Mouse (Mus musculus): ENCODE measurements at regions not wholly inside any gene's neighbourhood (a gene's known extent, or its start where the extent isn't known, plus 50 kb on each side); places are given as distances from the start of the nearest gene placed in this dataset.

DNA sequence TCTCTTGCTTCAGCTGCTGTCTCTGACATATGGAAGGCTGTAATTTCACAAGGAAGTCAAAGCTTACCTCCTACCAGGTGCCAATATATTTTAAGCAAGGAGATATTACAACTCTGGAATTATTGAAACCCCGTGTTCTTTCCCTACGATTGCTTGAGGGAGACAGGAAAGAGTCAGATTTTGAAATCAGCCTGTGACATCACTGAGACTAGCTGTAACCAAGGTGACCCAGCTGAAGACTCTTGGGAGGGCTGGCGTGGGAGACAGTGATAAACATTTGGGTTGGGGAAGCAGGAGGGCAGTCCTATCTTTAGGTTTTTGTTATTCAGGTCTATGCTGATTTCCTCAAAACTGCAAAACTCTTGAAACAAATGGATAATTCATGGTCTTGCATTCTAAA lies 518.4 kb upstream of the Id2 start:
- DNase-seq (ENCODE audit: low spot score in 2 of 2), result no peak

DNA sequence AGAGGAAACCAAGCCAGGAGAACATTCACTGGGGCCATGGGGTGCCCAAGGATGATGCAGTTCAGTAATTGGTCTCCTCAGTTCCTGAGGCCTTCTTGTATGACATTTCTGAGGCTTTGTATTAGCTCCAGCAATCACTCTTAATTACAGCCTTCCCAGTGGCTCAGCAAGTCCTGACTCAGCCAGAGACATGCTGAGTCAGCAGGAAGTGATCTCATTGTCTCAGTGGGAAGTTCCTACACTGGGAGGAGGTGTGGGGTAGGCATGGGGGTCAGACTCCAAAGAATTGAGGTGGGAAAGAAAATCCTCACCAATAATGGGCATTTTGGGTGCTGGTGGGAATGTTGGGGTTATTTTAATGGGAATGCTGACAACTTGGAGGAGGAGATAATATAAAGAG lies 516.5 kb upstream of the Id2 start:
- no peak for DNase-seq (ENCODE audit: low spot score in 2 of 2)

DNA sequence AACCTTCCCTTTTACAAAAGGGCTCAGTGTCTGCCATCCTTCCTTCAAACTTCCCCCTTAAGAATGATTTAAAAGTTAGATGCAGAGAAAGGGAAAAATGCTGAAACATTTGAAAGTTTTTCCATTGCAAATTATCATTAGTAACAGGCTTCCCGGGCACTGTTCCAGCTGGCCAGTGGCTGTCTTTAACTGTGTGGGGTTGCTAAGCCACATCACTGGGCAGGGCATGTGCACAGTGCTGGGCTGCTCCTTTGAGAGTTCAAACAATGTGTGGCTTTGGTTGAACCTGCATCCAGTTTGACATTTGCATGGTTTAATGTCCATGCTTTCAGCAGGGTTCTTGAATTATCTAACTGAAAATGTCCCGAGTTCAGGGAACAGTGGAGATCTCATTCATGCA lies 512.1 kb upstream of the Id2 start:
- DNase-seq (ENCODE audit: low spot score in 2 of 2), result peak; percentile 17 to 37

DNA sequence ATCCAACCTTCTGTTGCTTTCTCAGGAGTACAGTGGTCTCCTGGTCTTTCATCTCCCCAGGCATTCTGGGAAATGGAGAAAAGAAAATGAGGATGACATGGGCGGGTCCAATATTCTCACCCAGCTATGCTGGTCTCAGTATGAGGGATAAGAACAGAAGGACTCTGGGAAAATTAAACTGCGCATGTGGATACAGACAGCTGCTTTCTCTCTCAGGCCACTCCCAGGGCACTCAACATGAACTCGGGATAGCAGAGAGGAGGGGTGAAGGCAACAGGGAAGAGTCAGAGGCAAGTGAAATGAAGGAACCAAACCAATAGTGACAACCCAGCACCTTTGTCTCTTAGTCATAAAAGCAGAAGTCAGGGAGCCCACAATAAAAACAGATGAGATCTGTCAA lies 508.5 kb upstream of the Id2 start:
- DNase-seq (ENCODE audit: low spot score in 2 of 2), result peak; percentile 15 to 20

DNA sequence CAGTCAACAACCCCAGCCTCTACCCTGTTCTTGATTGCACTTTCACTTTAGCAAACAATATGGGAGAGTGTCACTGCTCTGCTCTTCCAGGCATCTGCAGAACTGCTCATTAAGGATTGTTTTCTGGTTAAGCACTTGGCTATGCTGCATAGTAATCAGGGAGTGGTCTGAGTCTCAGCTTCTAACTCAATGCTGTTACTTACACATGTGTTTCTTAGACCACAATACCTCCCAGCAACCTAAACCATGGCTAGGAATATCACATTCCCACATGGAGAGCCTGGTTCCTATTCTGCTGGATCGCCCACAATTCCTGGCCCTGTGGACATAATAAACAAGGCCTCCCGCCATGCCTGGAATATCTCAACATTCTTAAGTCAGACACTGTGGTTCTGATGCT lies 493.3 kb upstream of the Id2 start:
- no peak for DNase-seq (ENCODE audit: low spot score in 2 of 2)

DNA sequence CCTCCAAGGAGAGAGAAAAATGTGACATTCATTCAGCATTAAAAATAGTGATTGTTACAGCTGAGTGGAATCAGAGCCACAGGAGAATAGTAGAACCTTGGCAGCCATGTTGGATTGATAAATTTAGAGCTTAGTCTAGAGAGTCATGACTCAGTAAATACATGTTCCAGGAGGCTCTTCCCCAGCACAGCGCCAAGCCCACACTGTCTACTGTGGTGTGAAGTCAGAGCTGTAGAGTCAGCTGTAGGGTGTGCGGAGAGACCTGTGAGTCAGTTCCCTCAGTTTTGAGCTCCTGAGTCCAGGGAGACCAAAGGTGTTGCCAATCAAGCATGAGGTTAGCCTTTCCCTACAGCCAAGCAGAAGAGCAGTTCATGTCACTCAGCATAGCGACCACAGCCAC lies 488.8 kb upstream of the Id2 start:
- DNase-seq (ENCODE audit: low spot score in 2 of 2), result no peak

DNA sequence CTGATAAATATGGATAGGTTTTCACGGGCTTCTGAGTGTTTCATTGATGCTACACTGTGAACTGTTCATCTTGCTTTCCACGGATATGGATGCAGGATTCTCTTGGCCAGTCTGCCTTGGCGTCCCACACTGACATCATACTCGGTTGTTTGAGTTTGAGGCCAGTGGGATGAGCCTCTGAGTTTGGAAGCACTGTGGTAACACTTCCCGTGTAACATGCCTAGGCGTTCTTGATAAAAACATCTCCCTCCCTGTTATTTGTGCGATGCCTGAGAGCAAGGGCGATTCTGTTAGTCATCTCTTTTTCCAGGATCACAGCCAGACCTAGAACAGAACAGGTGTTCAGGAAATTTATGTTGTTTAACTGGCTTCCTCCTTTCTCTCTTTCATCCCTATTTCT lies 482.5 kb upstream of the Id2 start:
- DNase-seq (ENCODE audit: low spot score in 2 of 2), result no peak

DNA sequence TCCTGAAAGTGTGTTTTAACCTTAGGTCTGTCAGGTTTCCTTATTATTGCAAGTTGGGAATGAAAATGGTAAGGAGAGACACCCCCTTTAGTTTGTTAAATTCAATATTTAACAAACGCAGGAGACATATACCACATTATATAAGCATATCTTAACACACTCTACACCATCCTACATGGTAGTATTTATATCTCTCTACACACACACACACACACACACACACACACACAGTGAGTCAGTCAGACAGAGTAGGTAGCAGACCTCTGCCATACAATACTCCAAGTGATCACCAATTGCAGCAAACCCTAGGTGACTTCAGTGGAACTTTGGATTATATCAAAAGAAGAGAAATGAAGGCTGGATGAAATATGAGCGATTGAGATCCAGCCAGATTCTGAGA lies 468.2 kb upstream of the Id2 start:
- no peak for DNase-seq (ENCODE audit: low spot score in 2 of 2)

DNA sequence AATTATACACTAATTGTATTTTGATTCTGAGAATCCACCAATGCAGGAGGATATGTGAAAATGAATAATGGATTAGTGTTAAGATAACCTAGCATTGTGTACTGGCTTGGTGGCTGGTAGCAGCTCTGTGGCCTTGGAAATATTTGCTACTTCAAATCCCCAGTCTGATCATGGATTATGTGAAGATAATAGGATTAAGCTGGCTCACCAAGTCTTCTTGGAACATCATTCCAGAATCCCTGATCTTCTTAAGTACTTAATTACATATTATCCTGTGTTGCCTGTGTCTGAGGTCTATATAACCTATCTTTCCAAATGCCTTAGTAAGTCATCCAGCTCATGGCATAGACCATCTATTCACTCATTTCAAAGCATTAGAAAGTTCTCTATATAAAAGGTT lies 462.7 kb upstream of the Id2 start:
- DNase-seq (ENCODE audit: low spot score in 2 of 2), result no peak

DNA sequence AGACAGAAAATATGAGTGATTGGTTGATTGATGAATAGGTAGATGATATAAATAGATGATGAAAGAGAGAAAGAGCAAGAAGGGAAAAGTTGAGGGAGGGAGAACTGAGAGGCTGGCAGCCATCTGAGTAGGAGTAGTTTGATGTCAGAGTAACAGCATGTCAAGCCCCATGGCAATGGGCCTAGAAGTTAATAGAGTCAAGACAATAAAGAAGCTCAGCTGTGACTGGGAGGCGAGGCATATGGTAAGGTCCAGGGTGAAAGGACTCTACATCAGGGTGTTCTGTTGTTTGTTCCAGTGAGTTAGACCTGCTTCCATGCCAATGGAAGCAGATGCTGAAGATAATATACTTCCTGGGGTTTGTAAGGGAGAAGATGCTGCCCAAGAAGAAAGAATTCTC lies 456.7 kb upstream of the Id2 start:
- no peak for DNase-seq (ENCODE audit: low spot score in 2 of 2)

DNA sequence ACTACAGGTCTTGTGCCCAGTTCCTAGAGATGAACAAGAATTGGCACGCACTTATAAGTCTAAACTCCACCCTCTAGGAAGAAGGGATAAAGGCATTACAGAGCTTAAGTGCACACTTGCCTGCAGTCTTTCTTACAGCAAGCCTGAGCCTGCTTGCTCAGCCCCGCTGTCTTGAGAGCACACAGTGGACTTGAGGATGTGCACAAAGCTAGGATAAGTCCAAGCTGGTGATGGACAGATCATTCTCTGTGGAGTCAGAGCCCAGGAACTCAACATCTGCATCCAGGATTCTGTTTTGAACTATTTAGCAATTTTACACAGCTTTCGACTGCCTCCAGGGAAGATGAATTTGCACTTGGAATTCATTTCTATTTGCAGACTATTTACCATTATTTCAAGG lies 452.8 kb upstream of the Id2 start:
- peak; percentile 10 to 26 for DNase-seq (ENCODE audit: low spot score in 2 of 2)

DNA sequence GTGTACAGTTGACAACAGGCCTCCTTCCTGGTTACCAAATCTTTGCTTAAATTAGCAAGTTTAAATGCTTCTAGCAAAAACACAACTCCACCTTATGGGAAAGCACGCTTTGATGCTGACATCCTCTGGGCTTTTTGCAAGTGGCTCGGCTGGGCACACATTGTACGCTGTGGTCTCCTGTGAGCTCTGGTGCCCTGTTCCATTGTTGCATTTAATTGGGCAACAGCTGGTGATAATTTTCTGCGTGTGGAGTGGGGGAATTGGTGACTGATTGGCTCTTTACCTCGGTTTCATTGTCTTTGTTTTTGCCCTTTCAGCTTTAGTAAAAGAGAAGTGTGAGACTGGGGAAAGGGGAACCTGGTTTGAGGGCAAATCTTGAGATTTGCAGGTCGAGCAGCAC lies 447.3 kb upstream of the Id2 start:
- DNase-seq (ENCODE audit: low spot score in 2 of 2), result no peak

DNA sequence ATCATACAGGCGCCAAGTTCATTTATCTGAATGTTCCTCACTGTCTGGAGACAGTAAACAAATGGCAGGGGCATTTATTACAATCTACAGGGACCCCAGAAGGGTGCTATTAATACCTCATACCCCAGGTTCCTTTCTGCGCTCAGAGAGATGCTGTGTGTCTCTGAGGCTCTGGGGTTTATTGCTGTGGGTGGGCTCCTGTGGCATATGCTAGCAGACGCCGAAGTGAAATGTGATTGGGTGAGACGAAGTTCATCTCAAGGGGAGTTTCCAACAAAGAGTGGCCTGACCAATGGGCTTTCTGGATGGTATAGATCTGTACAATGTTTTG lies 437.6 kb upstream of the Id2 start:
- DNase-seq (ENCODE audit: low spot score in 2 of 2), result no peak

DNA sequence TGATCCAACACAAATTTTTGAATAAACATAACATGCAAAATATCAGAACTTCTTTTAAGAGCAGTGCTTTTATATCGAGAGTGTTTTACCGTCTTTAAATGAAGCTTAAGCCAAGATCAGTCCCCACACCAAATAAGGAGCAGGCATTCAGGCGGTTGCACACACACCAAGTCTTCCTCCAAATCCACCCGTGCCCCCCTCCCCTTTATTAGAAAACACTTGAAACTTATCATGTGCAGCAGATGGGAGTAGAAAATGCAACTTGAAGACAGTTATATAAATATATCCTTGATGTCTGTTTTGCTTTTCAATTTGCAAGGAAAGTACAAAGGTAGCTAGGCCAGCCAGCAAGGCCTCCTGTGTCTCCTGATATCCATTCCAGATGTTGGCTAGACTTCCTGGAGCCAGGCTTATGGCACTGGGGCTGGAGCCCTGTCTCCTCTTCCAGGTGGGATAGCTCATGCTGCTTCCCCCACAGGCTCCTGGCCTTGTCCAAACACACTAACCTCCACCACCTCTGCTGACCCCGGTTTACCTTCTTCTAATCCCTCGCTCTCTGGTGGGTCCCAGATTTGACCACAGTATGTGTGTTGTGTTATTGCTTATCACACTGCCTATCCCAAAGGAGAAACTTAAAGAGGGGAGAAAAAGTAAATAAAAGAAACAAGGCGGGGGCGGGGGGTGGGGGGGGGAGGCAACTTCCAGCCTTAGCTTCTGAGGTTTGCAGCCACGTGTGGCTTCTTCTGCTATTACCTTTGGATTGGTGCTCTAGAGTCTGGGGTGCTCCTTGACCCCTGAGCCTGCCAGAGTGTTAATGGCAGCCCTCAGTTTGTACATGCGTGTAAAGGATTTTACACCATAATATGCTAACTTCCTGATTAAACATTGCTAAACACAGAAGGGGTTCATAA lies 437.0 kb upstream of the Id2 start:
- peak; percentile 22 to 61 for DNase-seq (ENCODE audit: low spot score in 2 of 2)

DNA sequence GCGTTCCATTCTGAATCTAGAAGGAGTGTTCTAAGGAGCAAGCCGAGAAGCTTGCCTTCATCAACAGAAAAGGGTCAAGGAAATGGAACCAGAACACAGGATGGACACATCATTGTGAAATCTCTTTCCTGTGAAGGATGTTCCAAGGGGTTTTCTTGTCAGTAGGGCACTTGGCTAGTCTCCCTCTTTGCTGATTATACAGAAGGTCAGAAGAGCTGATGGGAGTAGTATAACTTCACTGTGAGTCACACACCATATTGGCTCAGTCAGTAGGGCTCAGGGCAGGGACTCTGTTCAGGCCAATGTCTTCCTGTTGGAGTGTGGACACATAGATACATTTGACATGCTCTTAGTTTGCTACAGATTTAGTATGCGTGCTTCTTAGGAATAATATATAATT lies 433.5 kb upstream of the Id2 start:
- peak; percentile 13 to 16 for DNase-seq (ENCODE audit: low spot score in 2 of 2)

DNA sequence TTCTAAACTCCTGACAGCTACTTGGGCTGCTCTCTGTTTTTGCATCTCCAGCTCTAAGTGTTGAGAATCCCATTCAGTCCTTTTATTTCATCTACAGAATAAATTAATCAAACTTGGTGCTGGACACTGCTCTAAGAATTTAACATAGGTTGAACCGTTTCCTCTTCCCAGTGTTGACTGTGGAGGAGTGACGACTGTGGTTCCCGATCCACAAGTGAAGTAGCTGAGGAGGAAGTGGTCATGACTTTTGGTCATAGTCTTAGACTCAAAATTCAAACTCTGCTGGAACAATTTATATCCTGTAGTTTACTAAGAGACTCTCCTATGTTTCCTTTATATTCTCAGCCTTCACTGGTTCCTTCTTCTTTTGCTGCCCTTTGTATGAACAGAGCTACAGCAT lies 432.6 kb upstream of the Id2 start:
- DNase-seq (ENCODE audit: low spot score in 2 of 2), result no peak

DNA sequence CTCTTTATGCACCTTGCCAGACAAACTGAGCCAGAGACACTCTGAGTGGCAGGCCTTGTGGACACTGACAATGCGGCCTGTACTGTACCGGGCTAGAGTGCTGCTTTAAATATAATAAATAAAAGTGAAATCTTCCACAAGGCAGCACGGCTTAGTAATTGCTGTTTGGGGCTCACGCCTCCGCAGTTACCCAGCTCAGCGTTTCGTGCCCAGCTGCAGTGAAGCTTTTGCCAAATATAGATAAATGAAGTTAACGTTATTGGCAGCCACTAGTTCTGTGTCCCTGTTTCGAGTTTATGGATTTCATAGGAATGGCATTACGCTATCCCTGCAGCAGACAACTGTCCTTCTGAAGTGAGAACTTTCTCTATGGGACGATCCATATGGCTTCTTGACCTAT lies 429.7 kb upstream of the Id2 start:
- DNase-seq (ENCODE audit: low spot score in 2 of 2), result no peak

DNA sequence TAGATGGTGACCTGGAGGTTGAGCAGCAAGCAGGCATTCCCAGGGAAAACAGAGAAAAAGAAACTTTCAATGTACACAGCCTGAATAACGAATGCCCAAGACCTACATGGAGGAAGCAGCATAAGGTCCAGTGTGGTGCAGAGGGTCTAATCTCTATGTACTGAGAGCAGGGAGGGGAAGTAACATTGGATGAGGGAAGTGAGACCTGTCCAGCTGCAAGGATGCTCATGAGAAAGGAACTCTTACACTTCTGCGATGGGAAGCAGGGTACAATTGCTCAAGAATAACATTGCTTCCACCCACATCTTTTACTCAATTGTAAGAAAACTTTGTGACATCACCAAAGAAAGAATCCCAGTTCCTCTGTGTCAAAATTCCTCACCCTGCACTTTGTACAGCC lies 419.8 kb upstream of the Id2 start:
- no peak for DNase-seq (ENCODE audit: low spot score in 2 of 2)

DNA sequence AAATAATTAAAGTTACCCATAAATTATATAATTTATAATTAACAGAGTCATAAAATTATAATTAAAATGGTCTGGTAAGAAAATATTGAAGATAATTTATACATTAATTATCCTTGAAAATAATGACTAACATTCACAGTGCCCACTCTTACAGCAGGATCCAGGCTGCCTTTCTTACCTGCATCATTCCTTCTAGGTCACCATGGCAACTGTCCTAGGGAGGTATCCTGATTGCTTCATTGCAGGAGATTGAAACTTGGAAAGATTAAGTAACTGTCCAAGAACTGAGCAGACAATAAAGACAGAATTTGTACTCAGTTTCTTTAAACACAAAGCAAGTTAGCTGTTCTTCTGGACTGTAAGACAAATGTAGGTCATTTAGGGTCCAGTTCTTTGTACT lies 416.7 kb upstream of the Id2 start:
- no peak for DNase-seq (ENCODE audit: low spot score in 2 of 2)

DNA sequence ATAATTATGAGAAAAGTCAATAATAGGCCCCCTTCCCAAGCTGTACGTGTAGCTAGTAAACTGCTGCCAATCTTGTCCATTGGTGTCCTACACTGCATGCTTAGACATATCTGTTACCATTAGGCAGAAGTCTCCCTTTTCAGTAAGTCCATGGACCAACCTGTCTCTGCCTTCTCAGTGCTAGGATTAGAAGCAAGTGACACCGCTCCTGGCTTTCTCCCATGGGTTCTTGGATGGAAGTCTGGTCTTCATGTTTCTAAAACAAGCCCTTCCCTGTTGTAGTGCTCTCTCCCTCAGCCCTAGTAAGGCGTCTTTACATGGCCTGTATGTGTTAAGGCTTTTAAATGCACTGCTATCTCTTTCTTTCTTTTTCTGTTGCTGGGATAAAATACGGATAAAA lies 412.7 kb upstream of the Id2 start:
- no peak for DNase-seq (ENCODE audit: low spot score in 2 of 2)

DNA sequence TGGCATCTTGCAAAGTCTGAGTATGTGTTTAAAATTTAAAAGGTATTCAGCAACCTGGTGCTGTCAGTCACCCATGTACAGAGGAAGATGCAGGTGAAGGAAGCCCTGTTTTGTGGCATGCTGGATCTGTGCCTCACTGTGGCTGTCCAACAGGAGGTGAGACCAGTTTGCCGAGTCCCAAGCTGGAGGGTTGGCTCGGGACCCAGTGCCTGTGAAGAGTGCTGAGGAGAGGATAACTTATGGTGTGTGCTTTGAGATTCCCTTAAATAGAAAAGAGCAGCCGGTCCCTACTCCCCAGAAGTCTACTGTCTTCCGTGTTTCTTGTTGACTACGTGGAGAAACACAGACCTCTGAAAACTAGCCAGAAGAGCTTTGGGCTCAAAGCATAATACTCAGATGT lies 396.3 kb upstream of the Id2 start:
- no peak for DNase-seq (ENCODE audit: low spot score in 2 of 2)

DNA sequence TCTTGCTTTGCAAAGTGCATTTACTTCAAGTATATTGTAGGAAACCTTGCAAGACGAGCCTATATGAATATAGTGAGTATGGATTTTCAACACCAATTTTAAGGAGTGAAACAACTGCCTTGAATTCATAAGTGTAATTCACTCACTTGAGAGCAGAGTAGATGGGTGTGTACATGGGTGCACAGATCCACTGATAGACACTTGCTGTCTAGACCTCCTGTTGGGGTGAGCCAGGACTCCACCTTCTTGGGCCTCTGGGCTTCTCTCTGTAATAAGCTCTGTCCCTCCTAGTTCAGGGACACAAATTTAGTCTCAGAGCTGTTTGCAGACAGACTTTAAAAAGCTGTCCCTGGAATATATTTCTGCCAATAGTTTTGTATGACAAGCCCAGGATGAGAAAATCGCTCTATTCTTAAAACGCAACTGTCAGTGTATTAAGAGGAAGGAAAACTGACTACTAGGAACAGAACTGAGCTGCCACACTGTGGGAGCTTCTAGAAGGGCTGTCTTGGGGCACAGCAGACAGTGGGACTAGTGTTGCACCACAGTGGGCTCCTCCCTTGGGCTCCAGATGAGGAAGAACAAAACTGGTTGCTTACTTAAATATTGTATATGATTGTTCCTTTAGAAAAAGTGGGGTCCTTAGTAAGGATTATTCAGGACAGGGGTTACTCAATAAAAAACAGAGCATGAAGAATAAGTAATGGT lies 395.7 kb upstream of the Id2 start:
- no peak for DNase-seq (ENCODE audit: low spot score in 2 of 2)

DNA sequence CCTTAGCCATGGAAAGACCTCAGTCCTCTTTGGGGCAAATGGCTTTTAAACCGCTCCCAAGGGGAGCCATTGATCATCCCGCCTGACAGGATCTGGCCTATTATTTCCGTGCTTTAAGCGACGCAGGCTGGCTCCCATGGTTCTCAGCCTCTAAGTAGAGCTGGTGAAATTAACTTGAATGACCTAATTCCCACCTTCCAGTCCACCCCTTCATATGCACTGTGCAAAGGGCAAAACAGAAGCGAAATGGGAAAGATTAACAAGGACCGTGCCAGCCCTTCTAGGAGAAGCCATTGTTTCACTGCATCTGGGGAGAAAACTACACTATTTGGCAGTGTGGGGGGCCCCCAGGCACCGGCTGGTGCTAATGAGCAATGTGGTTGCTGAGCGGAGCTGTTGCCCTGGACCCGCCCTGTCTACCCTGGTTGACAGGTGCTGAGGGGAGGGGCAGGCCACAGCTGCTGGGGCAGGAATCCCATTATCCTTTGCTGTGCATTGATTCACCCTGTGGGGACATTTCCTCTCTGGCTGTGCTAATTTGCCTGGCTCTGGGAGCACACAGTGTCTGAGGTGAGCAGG lies 378.3 kb upstream of the Id2 start:
- no peak for DNase-seq (ENCODE audit: low spot score in 2 of 2)

Data from heart, adult 9 months (tissue).